Mouse (Mus musculus): ENCODE results near the gene Elavl4.

Elavl4 gene

DNA sequence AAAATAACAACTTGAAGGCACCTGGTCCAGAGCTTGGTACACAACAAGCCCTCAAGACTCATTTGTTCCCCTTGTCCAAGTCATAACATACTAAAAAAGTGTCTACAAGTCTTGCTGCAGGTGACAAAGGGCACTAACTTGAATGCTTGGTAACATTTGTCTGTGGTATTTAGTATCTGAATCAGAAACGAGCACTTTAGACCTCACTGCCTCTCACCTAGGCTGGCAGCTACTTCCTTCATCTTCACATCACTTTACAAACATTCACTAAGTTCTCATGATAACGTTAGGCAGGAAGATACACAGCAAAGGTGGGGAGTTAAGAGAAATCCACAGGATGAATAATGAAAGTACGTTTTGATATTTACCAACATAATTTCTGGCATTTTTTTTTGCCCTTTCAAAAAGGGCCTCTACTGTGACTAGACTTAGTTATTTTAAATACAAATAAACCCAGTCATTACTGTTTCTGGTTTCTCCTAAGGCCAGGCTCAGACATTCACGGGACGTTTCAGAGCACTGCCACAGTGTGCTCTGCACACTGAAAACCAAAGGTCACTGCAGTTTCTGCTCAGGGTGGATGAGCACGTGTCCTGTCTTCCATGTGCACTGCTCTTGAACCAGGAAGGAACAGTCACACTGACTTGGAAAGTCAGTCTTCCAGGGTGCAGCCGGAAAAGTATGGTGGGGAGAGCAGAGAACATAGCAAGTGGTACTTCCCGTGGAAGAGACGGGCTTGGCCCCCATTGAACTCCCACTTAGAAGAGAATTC is 84.7 kb downstream of the Elavl4 start:
- DNase-seq (ENCODE audit: low read depth, low spot score) = no peak

DNA sequence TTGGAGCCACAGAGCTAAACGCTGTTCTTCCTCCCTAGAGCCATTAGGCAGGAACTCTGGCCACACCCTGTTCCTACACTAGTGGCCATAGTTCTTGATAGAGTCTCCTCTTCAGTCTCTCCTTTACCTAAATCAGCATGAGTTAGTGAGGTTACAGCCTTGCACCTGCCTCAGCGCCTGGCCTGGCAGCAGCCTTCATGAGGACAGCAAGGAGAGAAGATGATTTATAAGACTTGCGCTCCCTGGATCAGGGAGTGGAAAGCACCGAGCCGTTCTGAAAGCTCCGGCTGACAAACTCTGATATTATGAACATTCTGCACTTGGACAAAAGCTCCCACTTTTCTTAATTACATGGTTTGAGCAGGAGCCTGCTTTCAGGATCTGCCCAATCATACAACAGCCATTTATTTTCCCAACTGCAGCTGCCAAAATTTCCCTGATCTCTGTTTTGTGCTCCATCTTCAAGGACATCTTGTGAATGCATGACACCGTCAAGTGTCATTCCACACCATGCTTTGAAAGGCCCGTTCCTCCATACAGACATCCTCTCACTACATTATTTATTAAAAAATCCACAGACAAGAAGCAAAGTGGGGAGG is 87.3 kb downstream of the Elavl4 start:
- DNase-seq (ENCODE audit: low read depth, low spot score) = no peak

DNA sequence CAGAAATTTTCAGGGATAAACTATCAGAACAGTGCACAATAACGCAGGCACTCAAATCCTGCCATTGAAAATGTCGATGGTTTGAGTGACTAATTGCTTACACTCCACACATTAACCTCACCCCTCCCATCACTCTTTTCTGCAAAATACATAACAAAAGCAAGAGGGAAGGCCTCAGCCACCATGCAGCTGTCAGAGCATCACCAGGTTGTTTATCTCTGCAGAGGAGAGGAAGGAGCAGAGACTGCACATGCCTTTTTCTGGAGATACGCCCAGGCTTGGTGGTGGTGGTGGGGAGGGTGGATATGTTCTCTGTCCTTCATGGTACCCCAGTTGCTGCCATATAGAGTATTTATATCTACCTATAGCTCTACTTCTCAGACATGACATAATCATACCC is 94.3 kb downstream of the Elavl4 start:
- DNase-seq (ENCODE audit: low read depth, low spot score) = no peak

DNA sequence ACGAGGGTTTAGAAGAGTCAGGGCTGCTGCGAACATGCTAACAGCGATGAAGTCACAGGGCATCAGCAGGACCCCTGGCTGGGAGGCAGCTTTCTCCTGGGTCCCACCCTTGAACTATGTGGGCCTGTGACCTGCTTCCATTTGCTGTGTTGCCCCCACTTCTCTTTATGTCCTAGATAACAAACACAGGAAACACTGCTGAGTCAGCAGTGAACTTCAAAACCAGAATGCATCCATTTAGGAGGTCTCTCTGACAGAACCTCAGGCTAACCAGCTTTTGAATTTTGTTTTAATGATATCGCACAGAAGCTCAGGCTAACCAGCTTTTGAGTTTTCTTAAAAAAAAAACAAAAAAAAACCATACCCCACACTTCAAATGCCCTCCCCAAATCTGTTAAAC is 96.1 kb downstream of the Elavl4 start:
- no peak for DNase-seq (ENCODE audit: low read depth, low spot score)

DNA sequence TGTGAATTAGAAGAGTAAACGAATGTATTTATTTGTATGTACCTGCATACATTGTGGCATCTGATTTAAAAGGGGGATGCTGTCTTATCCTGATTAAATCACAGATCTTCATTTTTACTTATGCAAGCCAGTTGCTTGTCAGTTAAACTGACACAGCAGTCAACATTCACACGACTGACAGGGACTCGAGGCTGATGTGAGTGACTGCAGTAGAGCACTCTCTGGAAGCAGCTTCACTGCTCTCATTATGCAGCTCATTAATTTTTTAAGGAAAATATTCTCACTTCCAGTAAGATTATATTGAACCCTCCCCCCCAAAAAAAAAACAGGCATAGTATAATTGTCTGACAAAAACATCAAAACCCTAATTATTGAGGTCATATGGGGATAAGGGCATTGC is 101.7 kb downstream of the Elavl4 start:
- DNase-seq (ENCODE audit: low read depth, low spot score) = no peak

DNA sequence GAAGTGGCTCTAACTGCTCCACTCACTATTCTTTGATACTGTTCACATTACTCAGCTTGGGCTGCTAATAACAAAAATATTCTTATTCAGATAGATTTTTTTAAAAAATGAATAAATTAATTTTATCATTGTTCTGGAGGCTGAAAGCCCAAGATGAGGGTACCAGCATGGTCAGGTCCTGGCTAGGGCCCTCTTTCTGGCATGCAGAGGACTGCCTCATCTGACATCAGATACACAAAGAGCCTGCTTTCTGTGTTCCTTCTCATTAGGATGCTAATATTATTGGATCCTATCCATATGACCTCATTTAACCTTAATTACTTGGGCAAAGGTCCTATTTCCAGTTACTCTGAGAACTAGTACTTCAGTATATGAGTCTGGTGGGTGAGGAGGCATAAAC is 108.8 kb downstream of the Elavl4 start:
- no peak for DNase-seq (ENCODE audit: low read depth, low spot score)

DNA sequence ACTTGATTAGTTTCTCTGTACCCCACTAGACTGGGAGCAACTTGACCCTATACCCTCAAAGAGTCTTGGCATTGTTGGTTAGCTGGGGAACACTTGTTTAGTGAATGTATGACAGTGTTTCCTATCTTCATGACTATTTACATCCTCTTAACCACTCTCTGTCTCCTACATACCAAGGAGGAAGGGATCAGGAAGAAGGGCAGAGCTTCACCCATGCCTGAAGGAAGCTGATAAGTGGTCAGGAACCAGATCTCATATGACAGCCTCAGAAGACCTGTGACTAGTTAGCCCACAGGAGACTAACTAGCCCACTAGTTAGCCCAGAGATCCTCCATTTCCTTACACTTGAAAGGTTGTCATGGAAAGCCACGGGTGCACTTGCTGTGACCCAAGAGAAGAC is 117.2 kb downstream of the Elavl4 start:
- no peak for DNase-seq (ENCODE audit: low read depth, low spot score)

DNA sequence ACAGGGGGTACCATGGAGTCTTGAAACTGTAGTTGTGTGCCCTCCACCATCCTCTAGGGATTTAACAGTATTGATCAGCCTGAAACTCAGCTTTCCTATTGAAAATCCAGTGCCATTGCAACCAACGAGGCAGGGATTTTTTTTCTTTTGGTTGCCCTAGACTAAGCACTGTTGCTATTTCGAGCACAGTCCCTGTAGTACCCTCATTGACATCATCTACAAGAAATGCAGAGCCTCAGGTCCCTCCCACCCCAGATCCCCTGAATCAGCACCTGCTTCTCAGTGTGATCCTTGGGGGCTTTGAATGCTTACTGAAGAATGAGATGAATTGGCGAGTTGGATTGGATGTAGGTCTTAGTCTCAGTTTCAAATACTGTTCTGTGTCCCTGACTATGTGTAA is 119.4 kb downstream of the Elavl4 start:
- DNase-seq (ENCODE audit: low read depth, low spot score) = no peak

DNA sequence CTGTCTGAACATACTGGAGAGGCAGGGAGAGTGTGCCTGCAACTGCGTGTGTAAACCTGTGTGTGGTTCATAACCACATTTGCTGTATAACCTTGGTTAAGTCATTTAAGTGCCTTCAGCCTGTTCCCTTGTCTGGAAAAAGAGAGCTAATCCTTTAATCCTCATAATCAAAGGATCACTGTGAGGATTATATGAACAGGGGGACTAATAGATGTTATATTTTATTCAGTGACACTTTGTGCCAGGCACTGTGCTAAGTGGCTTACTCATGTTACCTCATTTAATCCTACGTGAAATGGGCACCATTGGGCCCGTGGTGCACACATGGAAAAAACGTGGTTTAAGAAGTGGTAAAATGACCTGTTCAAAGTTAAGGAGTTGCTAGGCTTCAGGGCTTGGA is 119.9 kb downstream of the Elavl4 start:
- no peak for DNase-seq (ENCODE audit: low read depth, low spot score)

DNA sequence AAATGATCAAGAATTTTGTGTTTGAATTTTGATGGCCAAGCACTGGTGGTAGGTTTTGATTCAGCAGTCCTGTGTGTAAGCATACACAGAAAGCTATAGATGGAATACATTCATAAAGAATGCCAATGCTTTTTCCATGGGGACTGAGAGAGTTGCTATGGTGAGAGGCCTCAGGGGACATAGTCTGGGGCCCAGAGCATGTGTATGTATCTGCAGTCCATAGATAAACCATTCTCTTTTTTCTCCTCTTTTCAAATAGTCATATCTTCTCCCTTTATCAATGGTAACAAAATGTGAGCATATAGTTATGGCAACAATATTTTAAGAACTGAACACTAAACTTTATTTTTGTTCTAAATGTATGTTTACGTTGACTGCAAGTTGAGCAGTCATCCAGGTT is 122.1 kb downstream of the Elavl4 start:
- DNase-seq (ENCODE audit: low read depth, low spot score) = peak; percentile 19

DNA sequence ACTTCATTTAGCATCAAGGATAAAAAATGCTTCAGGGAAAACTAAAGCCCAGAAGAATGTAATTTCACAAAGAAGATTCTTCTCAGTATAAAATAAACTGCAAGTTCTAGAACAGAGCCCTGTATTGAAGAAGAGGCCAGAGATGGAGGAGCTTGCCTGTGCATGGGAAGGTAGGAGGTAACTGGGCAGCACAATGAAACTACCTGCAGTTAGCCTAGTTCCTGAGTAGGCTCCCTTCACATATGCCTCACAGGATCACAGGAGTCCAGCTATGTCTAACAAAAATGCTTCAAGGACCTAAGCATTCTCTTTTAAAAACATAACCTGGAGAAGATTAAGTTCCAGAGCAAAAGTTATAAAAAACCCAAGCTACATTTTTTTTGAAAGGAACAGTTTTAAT is 122.5 kb downstream of the Elavl4 start:
- peak; percentile 11 for DNase-seq (ENCODE audit: low read depth, low spot score)

DNA sequence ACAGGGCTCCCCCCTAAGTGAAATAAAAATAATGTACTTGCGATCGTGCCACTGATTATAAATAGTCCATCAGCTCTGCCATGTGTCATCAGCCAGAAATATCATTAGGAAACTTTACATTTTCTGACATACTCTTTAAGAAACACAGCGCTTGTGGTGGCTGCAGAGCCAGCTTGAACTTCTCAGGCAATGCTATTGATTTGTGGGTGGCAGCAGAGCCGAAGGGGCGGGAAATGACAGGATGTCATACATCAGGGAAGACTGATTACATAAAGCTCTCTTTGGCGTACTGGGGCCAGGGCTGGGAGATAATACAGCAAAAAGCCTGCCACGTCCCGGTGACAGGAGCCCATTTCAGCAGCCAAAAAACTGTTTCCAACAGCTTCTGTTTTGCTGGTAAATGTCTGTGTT is 124.1 kb downstream of the Elavl4 start:
- peak; percentile 34 for DNase-seq (ENCODE audit: low read depth, low spot score)

DNA sequence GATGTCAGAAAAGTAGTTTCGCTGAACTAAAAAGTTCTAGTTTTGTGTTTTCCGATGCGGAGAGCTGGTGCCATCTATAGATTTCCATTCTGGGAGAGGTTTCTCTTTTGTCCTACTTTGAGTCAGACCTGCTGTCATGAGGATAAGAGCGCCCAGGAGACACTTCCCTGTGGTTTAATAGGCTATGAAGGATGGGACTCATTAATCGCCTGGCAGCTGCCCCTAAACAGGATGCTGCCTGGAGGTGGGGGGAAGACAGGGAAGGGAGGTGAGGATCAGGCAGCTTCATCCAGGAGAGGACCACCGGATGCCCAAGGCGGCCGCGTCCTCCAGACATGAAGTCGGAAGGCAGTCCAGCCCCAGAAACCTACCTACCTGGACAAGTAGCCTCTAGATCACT is 126.2 kb downstream of the Elavl4 start:
- no peak for DNase-seq (ENCODE audit: low read depth, low spot score)

DNA sequence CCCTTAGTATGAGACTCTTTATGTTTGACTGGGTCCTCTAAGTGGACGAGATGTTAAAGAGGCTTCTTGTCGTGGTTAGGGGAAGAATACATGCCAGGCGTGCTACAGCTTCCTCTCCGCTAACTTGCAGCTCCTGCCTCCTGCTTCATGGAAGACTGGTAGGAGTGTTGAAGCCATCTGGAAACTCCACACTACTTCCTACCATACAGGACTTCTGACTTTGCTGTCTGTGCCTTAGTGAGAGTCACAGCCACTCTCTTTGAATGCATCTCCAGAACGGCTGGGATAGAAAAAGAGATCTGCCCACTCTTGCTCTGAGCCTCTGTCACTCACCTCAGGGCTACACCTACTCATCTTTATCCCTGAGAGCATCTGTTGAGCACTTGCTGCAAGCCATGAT is 132.9 kb downstream of the Elavl4 start:
- DNase-seq (ENCODE audit: low read depth, low spot score) = no peak

DNA sequence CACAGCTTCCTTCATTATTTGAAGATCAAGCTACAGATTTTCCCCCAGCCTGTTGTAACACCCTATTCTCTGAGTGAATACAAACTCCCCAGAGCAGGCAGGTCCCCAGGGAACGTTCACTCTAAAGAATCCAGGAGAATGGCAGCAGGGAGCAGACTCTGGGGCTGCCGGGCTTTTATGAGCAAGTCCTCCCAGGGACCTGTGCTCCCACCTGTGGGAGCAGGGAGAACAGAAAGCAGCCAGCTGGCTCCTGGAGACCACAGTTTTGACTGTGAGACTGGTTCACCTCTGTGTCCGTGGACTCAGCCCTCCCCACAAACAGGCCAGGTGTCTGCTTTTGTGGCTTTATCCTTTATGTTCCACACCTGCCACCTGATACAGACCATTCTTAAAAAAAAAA is 134.2 kb downstream of the Elavl4 start:
- DNase-seq (ENCODE audit: low read depth, low spot score) = no peak

DNA sequence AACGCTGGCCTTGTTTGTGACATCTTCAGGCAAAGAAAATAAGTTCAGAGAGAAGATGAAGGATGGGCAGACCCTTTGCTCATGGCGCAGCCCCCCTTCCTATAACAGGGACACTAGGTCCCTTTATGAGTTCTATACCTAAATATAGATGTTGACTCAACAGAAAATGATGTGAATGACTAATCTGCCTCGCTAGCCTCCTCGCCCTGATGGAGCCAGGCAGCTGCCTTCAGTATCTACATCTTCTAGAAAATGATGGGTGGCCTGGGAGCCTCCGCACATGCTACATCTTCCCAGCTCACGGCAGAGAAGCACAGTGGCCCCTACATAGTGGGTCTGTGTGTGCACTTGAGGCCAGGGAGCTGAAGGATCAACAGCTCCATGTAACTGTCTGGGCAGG is 137.2 kb downstream of the Elavl4 start:
- DNase-seq (ENCODE audit: low read depth, low spot score) = no peak

DNA sequence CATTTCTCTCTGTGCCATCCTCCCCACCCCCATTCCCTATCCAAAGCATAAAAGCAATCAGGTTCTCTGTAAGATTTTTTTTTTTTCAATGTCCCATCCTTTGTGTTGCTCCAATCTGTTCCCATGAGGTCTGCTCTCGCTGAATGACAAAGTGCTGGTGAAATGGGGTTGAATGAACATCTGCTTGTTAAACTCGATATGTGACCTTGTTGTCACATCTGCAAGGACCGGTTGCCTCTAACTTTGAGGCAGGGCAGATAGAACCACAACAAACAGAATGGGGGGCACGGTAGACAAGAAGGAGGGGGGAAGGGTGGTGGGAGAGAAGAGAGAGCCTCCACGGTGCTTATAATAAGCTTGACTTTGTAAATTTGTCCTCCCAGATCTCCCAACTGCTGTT is 138.0 kb downstream of the Elavl4 start:
- DNase-seq (ENCODE audit: low read depth, low spot score) = no peak

DNA sequence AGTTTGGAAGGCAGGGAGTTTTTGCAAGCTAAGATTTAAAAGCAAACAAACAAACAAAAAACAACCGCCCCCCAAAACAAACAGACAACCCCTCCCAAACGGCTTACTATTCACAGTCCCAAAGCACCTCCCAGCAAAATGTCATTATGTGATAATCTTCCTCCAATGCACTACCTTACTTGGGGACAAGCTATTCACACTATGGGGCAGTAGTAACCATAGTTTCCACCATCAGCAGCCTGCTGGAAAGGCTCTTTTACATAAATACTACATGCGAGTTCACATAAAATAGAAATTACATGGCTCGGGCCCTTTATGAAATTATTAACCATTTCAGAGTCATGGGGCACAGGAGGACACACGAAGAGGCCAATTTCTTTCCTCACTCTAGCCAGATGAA is 141.5 kb downstream of the Elavl4 start:
- no peak for DNase-seq (ENCODE audit: low read depth, low spot score)

DNA sequence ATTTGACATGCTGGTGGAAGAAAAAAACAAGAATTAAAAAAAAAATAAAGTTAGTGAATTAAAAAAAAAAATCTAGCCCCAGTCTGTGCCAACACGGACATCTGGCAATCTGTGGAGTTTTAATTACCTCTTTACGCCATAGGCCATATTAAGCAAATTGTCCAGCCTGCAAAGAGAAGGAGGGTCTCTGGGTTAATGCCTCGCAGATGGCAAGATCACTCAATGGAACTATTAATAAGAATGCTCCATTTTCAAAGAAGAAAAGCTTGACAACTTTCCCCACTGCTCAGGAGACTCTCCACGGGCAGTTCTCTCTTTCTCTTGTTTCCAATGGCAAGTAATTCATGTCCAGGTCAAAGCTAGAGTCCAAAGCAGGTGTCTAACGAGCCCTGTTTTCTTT is 142.1 kb downstream of the Elavl4 start:
- DNase-seq (ENCODE audit: low read depth, low spot score) = no peak

DNA sequence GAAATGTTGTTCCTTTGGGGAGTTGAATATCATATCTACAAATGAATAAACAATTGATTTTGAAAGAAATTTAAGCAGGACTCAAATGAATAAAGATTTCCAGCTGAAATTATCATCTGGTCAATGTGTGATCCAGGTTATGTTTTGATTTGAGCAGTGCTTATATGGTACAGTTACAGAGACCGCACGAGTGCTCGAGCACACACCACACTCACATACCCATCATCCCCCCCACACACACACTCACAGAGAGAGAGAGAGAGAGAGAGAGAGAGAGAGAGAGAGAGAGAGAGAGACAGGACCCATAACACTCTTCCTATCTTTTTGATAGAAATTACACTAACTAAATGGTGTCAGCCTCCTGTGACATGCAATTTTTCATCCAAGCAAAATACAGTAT is 150.0 kb downstream of the Elavl4 start:
- DNase-seq (ENCODE audit: low read depth, low spot score) = no peak

DNA sequence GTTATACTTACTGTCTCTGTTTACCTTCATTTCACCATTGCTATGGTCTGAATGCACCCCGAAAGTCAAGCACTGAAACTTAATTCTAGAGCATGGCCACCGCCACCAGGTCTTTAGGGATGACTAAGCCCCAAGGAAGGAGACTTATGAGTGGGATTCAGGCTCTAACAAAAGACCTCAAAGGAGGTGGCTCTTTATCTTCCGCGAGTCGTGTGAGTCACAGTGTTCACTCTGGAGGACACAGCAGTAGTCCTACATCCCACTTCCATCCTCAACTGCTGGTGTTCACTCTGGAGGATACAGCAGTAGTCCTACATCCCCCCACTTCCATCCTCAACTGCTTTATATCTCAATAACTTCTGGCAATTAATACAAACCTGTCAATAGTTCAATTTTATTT is 151.8 kb downstream of the Elavl4 start:
- DNase-seq (ENCODE audit: low read depth, low spot score) = no peak

DNA sequence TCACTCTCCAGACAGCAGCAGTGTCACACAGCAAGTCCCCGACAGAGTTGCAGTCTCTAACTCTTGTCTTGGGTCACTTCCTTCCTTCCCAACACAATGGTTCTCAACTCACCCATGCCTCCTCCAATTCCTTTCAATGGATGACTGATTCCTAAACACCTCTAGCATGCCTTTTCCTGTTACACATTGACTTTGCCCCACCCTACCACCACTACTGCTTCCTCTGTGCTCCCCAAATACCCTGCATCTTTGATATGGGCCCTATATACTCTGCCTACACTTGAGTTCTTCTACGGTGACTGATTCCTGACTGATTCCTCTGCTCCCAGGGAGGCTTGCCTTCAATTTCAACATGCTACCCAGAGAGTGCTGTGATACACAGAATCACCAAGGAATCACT is 153.1 kb downstream of the Elavl4 start:
- no peak for DNase-seq (ENCODE audit: low read depth, low spot score)

DNA sequence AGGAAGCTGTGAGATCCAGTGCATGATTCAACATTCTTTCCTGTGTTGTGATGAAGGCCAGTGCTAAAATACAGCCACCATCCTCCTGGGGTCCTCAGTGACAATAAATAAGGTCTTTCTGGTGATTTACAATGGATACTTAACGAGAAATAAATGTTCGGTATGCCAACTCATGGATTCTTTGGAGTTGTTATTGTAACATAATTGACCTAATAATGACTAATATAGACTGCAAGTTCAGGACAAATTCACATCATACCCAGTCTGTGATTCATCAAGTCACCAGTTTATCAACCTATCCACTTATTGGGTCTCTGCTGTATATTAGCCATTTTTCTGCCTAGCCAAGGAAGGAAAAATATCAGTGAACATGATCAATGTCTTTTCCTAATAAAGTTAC is 174.4 kb downstream of the Elavl4 start:
- no peak for DNase-seq (ENCODE audit: low read depth, low spot score)

DNA sequence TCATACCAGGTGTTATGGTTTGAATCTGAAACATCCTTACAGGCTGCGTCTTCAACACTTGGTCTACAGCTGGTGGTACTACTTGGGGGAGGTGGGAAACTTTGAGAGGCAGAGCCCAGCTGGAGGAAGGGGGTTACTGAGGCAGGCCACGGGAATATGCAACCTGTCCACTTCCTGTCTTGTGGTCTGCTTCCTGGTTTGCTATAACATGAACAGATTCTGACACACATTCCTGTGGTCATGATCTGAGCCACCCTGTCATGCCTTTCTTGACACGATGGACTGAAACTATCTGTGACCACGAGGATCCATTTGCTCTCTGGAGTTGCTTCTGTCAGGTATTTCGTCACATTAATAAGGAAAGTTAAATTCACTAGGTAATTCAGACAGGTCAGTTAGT is 179.7 kb downstream of the Elavl4 start:
- no peak for DNase-seq (ENCODE audit: low read depth, low spot score)
